Comparison of ENCODE assay signal across 8 mouse cellular contexts in the genomic region with DNA sequence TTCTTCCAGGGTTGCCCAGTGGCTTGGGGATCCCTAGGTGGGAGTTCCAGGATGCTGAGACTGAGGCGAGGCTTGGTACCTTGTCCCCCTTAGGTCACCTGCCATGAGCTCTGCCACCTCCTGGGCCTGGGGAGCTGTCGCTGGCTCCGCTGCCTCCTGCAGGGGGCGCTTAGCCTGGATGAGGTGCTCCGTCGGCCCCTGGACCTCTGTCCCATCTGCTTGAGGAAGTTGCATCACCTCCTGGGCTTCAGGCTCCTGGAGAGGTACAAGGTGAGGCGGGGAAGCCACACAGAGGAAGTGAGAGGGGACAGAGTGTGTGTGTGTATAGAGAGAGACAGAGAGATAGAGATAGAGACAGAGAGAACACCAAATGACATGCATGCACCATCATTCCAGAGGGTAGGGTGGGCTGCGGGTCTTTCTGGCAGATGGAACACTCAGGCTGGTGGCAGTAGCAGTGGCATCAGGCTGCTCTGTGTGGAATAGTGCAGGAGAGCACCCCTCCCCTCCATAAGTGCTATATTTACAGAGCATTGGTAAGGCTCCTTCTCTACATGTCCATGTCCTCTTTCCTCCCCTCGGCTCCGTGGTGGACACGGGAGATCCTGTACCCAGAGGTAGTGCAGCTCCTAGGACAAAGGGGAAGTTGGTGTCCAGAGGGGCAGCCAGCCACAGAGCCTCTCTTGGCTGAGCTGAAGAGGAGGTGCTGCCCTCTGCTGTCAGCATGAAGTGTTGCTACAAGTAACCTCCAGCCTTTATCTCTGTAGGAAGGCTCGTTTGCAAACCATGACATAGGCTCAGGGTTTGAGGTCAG. TPM values are rescaled to one million over a fixed set of nuclear protein-coding genes. Genes with fewer than 3 reads are reported as not detected.
DNase-seq lines count a peak whose midpoint lies in the region; ATAC-seq and TF ChIP-seq lines count a peak whose summit lies in the region.

No protein-coding gene starts in this region.

- no peaks in the 10 kb centered on the region for H3K36me3 ChIP-seq in hindbrain, embryonic 16.5 days (ENCODE audit: control insufficient read depth, insufficient read depth, low read length)

- H3K27me3 ChIP-seq in hindbrain, embryonic 16.5 days (replicated peaks; ENCODE audit: control insufficient read depth, insufficient read depth, low read length) = no peaks in the 10 kb centered on the region

- DNase-seq in ZHBTc4 (ENCODE audit: low read depth, low spot score) = peak; percentile 87
- DNase-seq in cerebellum, postnatal 36 days = peak; percentile 76 to 79
- DNase-seq in gastrocnemius, adult 2 months = peak; percentile 82
- DNase-seq in left cerebral cortex, adult 2 months (ENCODE audit: extremely low spot score in 1 of 2, low spot score in 2 of 2) = peak; percentile 69 to 74
- peak; percentile 75 to 81 for DNase-seq in right cerebral cortex, adult 2 months (ENCODE audit: low spot score in 2 of 2)
- DNase-seq in urinary bladder, postnatal 36 days (ENCODE audit: low spot score in 2 of 2) = peak; percentile 58 to 66

- peaks cover 4% of the 10 kb centered on the region; the same call in 1 of the 2 replicates for H3K9me3 ChIP-seq in hindbrain, embryonic 16.5 days (ENCODE audit: control insufficient read depth, low read length)

- peak overlapping the region; percentile 64 for H3K4me3 ChIP-seq in gastrocnemius, adult 2 months
- H3K4me3 ChIP-seq in hindbrain, embryonic 16.5 days (ENCODE audit: low read length) = peak overlapping the region; percentile 23
- peak overlapping the region; percentile 21; the same call in 1 of the 2 replicates for H3K4me3 ChIP-seq in left cerebral cortex, adult 2 months

- ATAC-seq in hindbrain, embryonic 16.5 days = peak; percentile 75
- peak; percentile 85 for ATAC-seq in megakaryocyte progenitor cell, adult 5-6 weeks (replicated peaks; ENCODE audit: poor library complexity)

- peak overlapping the region; percentile 54 for H3K9ac ChIP-seq in hindbrain, embryonic 16.5 days (ENCODE audit: low read depth, low read length)

- H3K4me1 ChIP-seq in hindbrain, embryonic 16.5 days (ENCODE audit: control insufficient read depth, insufficient read depth, low read depth, low read length) = peaks cover 6% of the 10 kb centered on the region

- intact Hi-C loops in gastrocnemius, adult 2 months (cut with DNase I) = loop anchor here (5.0 kb wide), 1 partner anchor 207 kb away; no protein-coding TSS in a partner anchor
- intact Hi-C loops in left cerebral cortex, adult 2 months (cut with DNase I) = loop anchor here (2.0 to 5.0 kb wide), 2 partner anchors 42 to 208 kb away; partner anchors contain the start of gene Brat1

- WGBS in hindbrain, embryonic 16.5 days = 17% methylated on average over 12 of the region's 12 CpGs

- peak; percentile 93 for TF ChIP-seq CTCF in gastrocnemius, adult 2 months (IDR thresholded peaks at IDR 0.05)
- peak; percentile 90 for TF ChIP-seq CTCF in left cerebral cortex, adult 2 months (IDR thresholded peaks at IDR 0.05)

- peak overlapping the region; percentile 47 for H3K4me2 ChIP-seq in hindbrain, embryonic 16.5 days (ENCODE audit: low read length)

- peak overlapping the region; percentile 75 for H3K27ac ChIP-seq in gastrocnemius, adult 2 months
- no peak overlapping the region for H3K27ac ChIP-seq in hindbrain, embryonic 16.5 days (ENCODE audit: low read depth, low read length)
- H3K27ac ChIP-seq in left cerebral cortex, adult 2 months = no peak overlapping the region; the same call in 1 of the 2 replicates

RNA-seq across cellular contexts. Expression of gene Amz1, which starts 25.3 kb away (rescaled TPM):
- total RNA-seq in gastrocnemius, adult 2 months (2021) = under 1 TPM in 1 of 2 experiments, not detected in 1; 0.17 TPM
- polyA plus RNA-seq in hindbrain, embryonic 16.5 days (2015; fragmentation: Nextera tagmentation; extraction: Ambion mirVana) = 6.3 and 6.6 TPM in 2 replicates
- total RNA-seq in left cerebral cortex, adult 2 months (2021) = 10 to 100 TPM; 16.2 to 20.2 TPM
- total RNA-seq in megakaryocyte progenitor cell, adult 5-6 weeks (2015) = 0.20 and 0.30 TPM in 2 replicates
- total RNA-seq in megakaryocyte progenitor cell, adult 5-6 weeks (2017) = 0.41 and 1.9 TPM in 2 replicates

RNA-seq across cellular contexts. Expression of gene Brat1, which starts 44.5 kb away (rescaled TPM):
- total RNA-seq in gastrocnemius, adult 2 months (2021) = 1 to 10 TPM; 4.9 to 5.5 TPM
- 24.3 and 27.4 TPM in 2 replicates for polyA plus RNA-seq in hindbrain, embryonic 16.5 days (2015; fragmentation: Nextera tagmentation; extraction: Ambion mirVana)
- total RNA-seq in left cerebral cortex, adult 2 months (2021) = 10 to 100 TPM; 19.8 to 21.3 TPM
- total RNA-seq in megakaryocyte progenitor cell, adult 5-6 weeks (2015) = 6.2 and 6.4 TPM in 2 replicates
- 11.1 and 12.2 TPM in 2 replicates for total RNA-seq in megakaryocyte progenitor cell, adult 5-6 weeks (2017)

RNA-seq across cellular contexts. Expression of gene Iqce, which starts 47.1 kb away (rescaled TPM):
- 1 to 10 TPM; 2.2 to 3.3 TPM for total RNA-seq in gastrocnemius, adult 2 months (2021)
- polyA plus RNA-seq in hindbrain, embryonic 16.5 days (2015; fragmentation: Nextera tagmentation; extraction: Ambion mirVana) = 27.9 and 28.6 TPM in 2 replicates
- 10 to 100 TPM; 56.2 to 65.9 TPM for total RNA-seq in left cerebral cortex, adult 2 months (2021)
- total RNA-seq in megakaryocyte progenitor cell, adult 5-6 weeks (2015) = 9.8 and 12.7 TPM in 2 replicates
- total RNA-seq in megakaryocyte progenitor cell, adult 5-6 weeks (2017) = 9.2 and 9.8 TPM in 2 replicates

Comparison
In these comparisons a context has a peak if more than half of its experiments do, and no peak if none do; other contexts are left out.
1. RNA of gene Amz1, which starts 25.3 kb away (total RNA-seq): 16.2 to 20.2 TPM in left cerebral cortex, adult 2 months; 0.20 to 1.9 TPM in megakaryocyte progenitor cell, adult 5-6 weeks and 0.17 TPM in gastrocnemius, adult 2 months; every median in the first group is over 4 times any median in the second.
2. RNA of gene Iqce, which starts 47.1 kb away (total RNA-seq): 56.2 to 65.9 TPM in left cerebral cortex, adult 2 months; 9.2 to 12.7 TPM in megakaryocyte progenitor cell, adult 5-6 weeks and 2.2 to 3.3 TPM in gastrocnemius, adult 2 months; every median in the first group is over 4 times any median in the second.
3. Peak in every context shown above with its lines, with median percentiles within 50 percentile points of each other: DNase-seq and H3K4me3 ChIP-seq.